Mouse (Mus musculus) limb, embryonic 11.5 days (tissue): ENCODE measurements at regions not wholly inside any gene's neighbourhood (a gene's known extent, or its start where the extent isn't known, plus 50 kb on each side); places are given as distances from the start of the nearest gene placed in this dataset.
A peak's percentile ranks its signal among the peaks of the same experiment; 100 is the strongest.

Source experiments
- ATAC-seq: fragments of 200-750 bp; cut with Nextera tagmentation; 2 replicates; pipeline ENCODE4 v1.8.0; 2017; ENCODE audit warnings: low read depth; ENCODE audit not compliant: insufficient number of reproducible peaks, low FRiP score, low TSS enrichment
- DNase-seq: peaks from one replicate; pipeline ENCODE4 v3.0.0-alpha.2; 2015; ENCODE audit warnings: low spot score
- H3K27ac ChIP-seq: fragments of 300-500 bp; sonication (generic); replicated peaks from 2 replicates; pipeline ENCODE4 v1.5.1; 2014; ENCODE audit warnings: low read depth, mild to moderate bottlenecking, low read length
- H3K27me3 ChIP-seq: fragments of 300-500 bp; sonication (generic); 2 replicates; pipeline ENCODE4 v1.6.1; 2014; ENCODE audit warnings: mild to moderate bottlenecking, low read length, mixed read lengths; ENCODE audit not compliant: control insufficient read depth, insufficient read depth
- H3K36me3 ChIP-seq: fragments of 300-500 bp; sonication (generic); 2 replicates; pipeline ENCODE4 v1.6.1; 2014; ENCODE audit warnings: mild to moderate bottlenecking, low read length, moderate library complexity, mixed read lengths; ENCODE audit not compliant: control insufficient read depth, insufficient read depth
- H3K4me1 ChIP-seq: fragments of 300-500 bp; sonication (generic); 2 replicates; pipeline ENCODE4 v1.6.1; 2014; ENCODE audit warnings: low read length, mixed read lengths; ENCODE audit not compliant: control insufficient read depth, insufficient read depth
- H3K4me2 ChIP-seq: fragments of 300-500 bp; sonication (generic); 2 replicates; pipeline ENCODE4 v1.6.1; 2014; ENCODE audit warnings: low read depth, mild to moderate bottlenecking, moderate library complexity; ENCODE audit not compliant: severe bottlenecking
- H3K4me3 ChIP-seq: fragments of 300-500 bp; sonication (generic); 2 replicates; pipeline ENCODE4 v1.5.1; 2014; ENCODE audit warnings: low read depth, low read length
- H3K9ac ChIP-seq: fragments of 300-500 bp; sonication (generic); 2 replicates; pipeline ENCODE4 v1.6.1; 2014; ENCODE audit warnings: mild to moderate bottlenecking, low read length
- H3K9me3 ChIP-seq: fragments of 300-500 bp; sonication (generic); 2 replicates; pipeline ENCODE4 v1.6.1; 2016; ENCODE audit warnings: low read length; ENCODE audit not compliant: control insufficient read depth
- WGBS: fragments of 180-500 bp; shearing (Covaris S2); extraction: QIAGEN DNeasy Blood & Tissue Kit; methylation state at CpG from one replicate; pipeline ENCODE4 v1.1.7; 2014; 5-methylcytosine and 5-hydroxymethylcytosine counted together

DNA sequence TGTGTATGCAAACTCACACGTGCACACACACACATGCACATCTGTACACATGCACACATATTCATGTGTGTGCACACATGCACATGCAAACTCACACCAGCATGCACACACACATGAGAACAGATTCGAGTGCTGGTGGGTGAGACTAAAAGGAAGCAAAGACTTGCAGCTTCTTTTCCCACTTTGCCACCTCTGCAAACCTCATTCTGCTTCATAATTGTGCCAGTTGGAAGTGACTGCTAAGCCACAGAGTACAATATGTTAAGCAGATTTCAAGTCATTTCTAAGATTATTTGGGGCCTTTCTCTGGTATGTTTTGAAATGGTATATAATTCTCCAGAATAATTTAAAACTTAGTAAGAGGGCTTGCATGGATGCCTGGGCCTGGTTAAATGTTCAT is 157.4 kb downstream of the Ankrd50 start:
- 88% methylated on average over 2 of the region's 2 CpGs for WGBS
- no peak for DNase-seq
- Histone ChIP-seq H3K36me3 (no peaks in the 10 kb centered on the region), H3K9me3 (no peaks in the 10 kb centered on the region), H3K4me1 (no peaks in the 10 kb centered on the region), H3K27ac (no peak overlapping the region), H3K4me3 (no peak overlapping the region), H3K27me3 (no peaks in the 10 kb centered on the region), H3K9ac (no peak overlapping the region), H3K4me2 (no peak overlapping the region)
- ATAC-seq, result no peak

- no peak for ATAC-seq
- H3K9me3 ChIP-seq, result no peaks in the 10 kb centered on the region
These were observed 158.4 kb downstream of the Ankrd50 start for GRCm38 (mm10) chr3:38326211-38326610.

DNA sequence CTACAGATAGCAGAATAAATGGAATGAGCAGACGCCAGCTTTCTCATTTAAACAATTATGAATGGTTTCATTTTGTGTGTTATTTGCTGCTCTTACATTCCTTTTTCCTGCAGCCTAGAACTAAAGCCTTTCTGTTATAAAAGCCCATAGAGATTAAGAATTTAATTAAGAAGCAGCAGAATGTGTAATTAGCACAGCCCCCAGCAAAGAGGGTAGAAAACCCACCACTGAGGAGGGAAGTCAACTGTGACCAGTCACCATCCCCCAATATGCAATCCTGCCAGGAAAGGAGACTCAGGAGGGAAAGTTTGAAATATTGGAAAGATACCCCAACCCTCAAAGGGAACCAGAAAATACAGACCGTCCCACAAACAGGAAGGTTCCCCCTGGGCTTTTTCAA is 160.0 kb downstream of the Ankrd50 start:
- no peak overlapping the region for H3K4me2 ChIP-seq
- 82% methylated on average over 2 of the region's 2 CpGs for WGBS
- H3K27ac ChIP-seq, result no peak overlapping the region
- no peaks in the 10 kb centered on the region for H3K4me1 ChIP-seq
- H3K9me3 ChIP-seq, result no peaks in the 10 kb centered on the region
- H3K9ac ChIP-seq, result no peak overlapping the region
- H3K4me3 ChIP-seq, result no peak overlapping the region
- ATAC-seq (no peak), DNase-seq (no peak)
- no peaks in the 10 kb centered on the region for H3K27me3 ChIP-seq
- H3K36me3 ChIP-seq, result no peaks in the 10 kb centered on the region

More at GRCm38 (mm10) chr3:38326211-38326610, 158.4 kb downstream of the Ankrd50 start:
- H3K36me3 ChIP-seq, result no peaks in the 10 kb centered on the region
- no peak overlapping the region for H3K27ac ChIP-seq
- H3K4me1 ChIP-seq, result no peaks in the 10 kb centered on the region
- no peak overlapping the region for H3K9ac ChIP-seq
- H3K4me3 ChIP-seq, result no peak overlapping the region
- H3K27me3 ChIP-seq, result no peaks in the 10 kb centered on the region
- H3K4me2 ChIP-seq, result no peak overlapping the region
- no peak for DNase-seq

GRCm38 (mm10) chr3:38322426-38322825 is 162.2 kb downstream of the Ankrd50 start:
- H3K27me3 ChIP-seq, result no peaks in the 10 kb centered on the region
- no peak overlapping the region for H3K4me3 ChIP-seq
- DNase-seq (peak; percentile 25), ATAC-seq (no peak)
- no peak overlapping the region for H3K9ac ChIP-seq
- H3K4me2 ChIP-seq, result no peak overlapping the region
- no peaks in the 10 kb centered on the region for H3K9me3 ChIP-seq
- WGBS, result 68% methylated on average over 8 of the region's 8 CpGs
- no peaks in the 10 kb centered on the region for H3K4me1 ChIP-seq
- no peaks in the 10 kb centered on the region for H3K36me3 ChIP-seq
- H3K27ac ChIP-seq, result no peak overlapping the region

DNA sequence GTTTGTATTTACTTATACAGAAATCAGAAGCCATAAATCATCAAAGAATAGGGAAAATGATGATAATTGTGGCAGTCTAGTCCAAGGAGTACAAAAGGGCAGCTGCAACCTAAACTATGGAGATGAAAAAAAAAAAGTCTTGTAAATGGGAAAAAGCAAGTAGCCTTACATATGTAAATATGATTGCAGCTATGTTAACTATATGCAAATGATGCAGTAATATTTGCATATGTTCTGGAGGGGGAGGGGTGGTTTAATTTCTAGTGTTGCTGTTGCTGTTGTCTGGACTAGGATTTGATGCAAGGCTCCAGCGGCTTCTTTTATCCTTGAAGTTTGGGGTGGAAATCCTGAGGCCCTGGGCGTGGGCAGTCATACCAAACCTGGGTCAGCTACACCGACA is 163.0 kb downstream of the Ankrd50 start:
- no peak for DNase-seq
- no peak overlapping the region for H3K9ac ChIP-seq
- no peak for ATAC-seq
- H3K27me3 ChIP-seq, result no peaks in the 10 kb centered on the region
- H3K4me3 ChIP-seq, result no peak overlapping the region
- 90% methylated on average over 3 of the region's 3 CpGs for WGBS
- no peaks in the 10 kb centered on the region for H3K4me1 ChIP-seq
- no peak overlapping the region for H3K27ac ChIP-seq
- no peaks in the 10 kb centered on the region for H3K36me3 ChIP-seq
- H3K9me3 ChIP-seq, result no peaks in the 10 kb centered on the region
- H3K4me2 ChIP-seq, result no peak overlapping the region

DNA sequence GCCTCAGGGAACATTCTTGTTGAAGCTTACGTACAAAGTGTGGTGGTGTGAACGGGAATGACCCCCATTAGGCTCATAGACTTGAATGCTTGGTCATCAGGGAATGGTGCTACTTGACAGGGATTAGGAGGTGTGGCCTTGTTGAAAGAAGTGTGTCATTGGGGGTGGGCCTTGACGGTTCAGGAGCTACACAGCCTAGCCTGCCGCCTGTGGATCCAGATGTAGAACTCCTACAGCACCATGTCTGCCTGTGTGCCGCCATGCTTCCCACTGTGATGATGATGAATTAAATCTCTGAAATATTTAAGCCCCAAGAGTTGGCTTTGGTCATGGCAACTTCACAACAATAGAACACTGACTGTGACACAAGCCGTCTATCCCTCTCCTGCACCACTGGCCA is 163.6 kb downstream of the Ankrd50 start:
- Histone ChIP-seq H3K4me1 (no peaks in the 10 kb centered on the region), H3K4me3 (no peak overlapping the region), H3K9me3 (no peaks in the 10 kb centered on the region), H3K27ac (no peak overlapping the region), H3K4me2 (no peak overlapping the region), H3K9ac (no peak overlapping the region), H3K27me3 (no peaks in the 10 kb centered on the region), H3K36me3 (no peaks in the 10 kb centered on the region)
- 87% methylated on average over 6 of the region's 6 CpGs for WGBS
- ATAC-seq, result no peak
- DNase-seq, result no peak

GRCm38 (mm10) chr3:38312834-38313233 is 171.8 kb downstream of the Ankrd50 start:
- DNase-seq, result no peak
- Histone ChIP-seq H3K4me3 (no peak overlapping the region), H3K9ac (no peak overlapping the region), H3K27ac (no peak overlapping the region), H3K4me2 (no peak overlapping the region), H3K4me1 (no peaks in the 10 kb centered on the region), H3K9me3 (no peaks in the 10 kb centered on the region), H3K36me3 (no peaks in the 10 kb centered on the region), H3K27me3 (no peaks in the 10 kb centered on the region)
- WGBS, result 82% methylated on average over 6 of the region's 6 CpGs
- no peak for ATAC-seq

- Histone ChIP-seq H3K9ac (no peak overlapping the region), H3K4me1 (no peaks in the 10 kb centered on the region), H3K36me3 (no peaks in the 10 kb centered on the region), H3K4me3 (no peak overlapping the region), H3K9me3 (no peaks in the 10 kb centered on the region), H3K27me3 (no peaks in the 10 kb centered on the region), H3K27ac (no peak overlapping the region), H3K4me2 (no peak overlapping the region)
- 91% methylated on average over 3 of the region's 3 CpGs for WGBS
- ATAC-seq (no peak), DNase-seq (no peak)
These were observed 172.5 kb downstream of the Ankrd50 start for GRCm38 (mm10) chr3:38312121-38312520.

DNA sequence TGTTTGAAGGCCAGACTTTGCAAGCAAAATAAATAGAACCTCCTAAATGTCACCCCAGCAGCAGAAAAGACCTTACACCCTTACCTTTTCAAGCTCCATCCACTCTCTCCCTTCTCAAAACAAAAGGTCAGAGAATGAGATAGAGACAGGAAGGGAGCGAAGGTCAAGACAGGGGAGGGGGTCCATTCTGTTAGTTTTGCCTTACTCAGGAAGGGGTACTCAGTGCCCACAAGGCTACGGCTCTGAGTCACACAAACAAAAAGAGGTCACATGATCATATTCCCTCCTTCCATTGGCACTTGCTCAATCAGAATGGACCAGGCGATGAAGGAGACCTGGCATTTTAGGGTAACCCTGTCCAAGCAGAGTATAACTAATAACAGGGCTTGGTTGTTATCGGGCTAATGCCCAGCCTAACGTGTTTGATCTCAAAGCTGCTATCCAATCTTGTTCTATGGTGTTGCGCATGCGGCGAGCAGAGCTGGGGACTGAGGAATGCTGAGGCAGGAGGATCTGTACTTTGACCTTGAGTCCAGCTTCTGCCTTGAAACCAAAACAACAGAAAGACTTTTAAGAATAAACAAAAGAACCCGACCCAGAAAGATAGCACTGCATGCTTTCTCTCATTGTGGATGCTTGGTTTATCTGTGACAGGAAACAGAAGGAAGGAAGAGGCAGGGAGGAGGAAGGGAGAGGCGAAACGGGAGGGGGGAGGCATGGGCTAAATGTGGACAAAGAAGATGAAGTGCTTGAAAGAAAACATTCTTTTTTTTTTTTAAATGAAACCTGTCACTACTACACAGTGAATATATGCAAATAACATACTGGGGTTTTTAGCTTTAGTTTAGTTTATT is 184.5 kb downstream of the Ankrd50 start:
- no peaks in the 10 kb centered on the region for H3K9me3 ChIP-seq
- no peak overlapping the region for H3K4me3 ChIP-seq
- no peaks in the 10 kb centered on the region for H3K27me3 ChIP-seq
- H3K36me3 ChIP-seq, result no peaks in the 10 kb centered on the region
- 83% methylated on average over 11 of the region's 11 CpGs for WGBS
- no peaks in the 10 kb centered on the region for H3K4me1 ChIP-seq
- no peak for DNase-seq
- H3K4me2 ChIP-seq, result no peak overlapping the region
- no peak for ATAC-seq
- no peak overlapping the region for H3K27ac ChIP-seq
- no peak overlapping the region for H3K9ac ChIP-seq
